Mouse (Mus musculus) liver, embryonic 15.5 days (tissue): ENCODE results near the gene Cbarp. TPM values are rescaled to one million over a fixed set of nuclear protein-coding genes. Genes with fewer than 3 reads are reported as not detected.

ENCODE experiments used
- ATAC-seq: fragments of 200-750 bp; cut with Nextera tagmentation; 2 replicates; pipeline ENCODE4 v1.8.0; 2017; ENCODE audit warnings: moderate number of reproducible peaks, mild to moderate bottlenecking, moderate library complexity; ENCODE audit not compliant: insufficient read depth
- H3K27ac ChIP-seq: fragments of 300-500 bp; sonication (generic); replicated peaks from 2 replicates; pipeline ENCODE4 v1.5.1; 2015; ENCODE audit warnings: mild to moderate bottlenecking, inconsistent platforms
- H3K27me3 ChIP-seq: fragments of 300-500 bp; sonication (generic); 2 replicates; pipeline ENCODE4 v1.6.1; 2015; ENCODE audit warnings: mild to moderate bottlenecking, inconsistent platforms
- H3K36me3 ChIP-seq: fragments of 300-500 bp; sonication (generic); replicated peaks from 2 replicates; pipeline ENCODE4 v1.6.1; 2015; ENCODE audit warnings: moderate library complexity, mild to moderate bottlenecking, inconsistent platforms
- H3K4me1 ChIP-seq: fragments of 300-500 bp; sonication (generic); replicated peaks from 2 replicates; pipeline ENCODE4 v1.6.1; 2015; ENCODE audit warnings: inconsistent platforms
- H3K4me2 ChIP-seq: fragments of 300-500 bp; sonication (generic); 2 replicates; pipeline ENCODE4 v1.6.1; 2015; ENCODE audit warnings: moderate library complexity, mild to moderate bottlenecking, inconsistent platforms
- H3K4me3 ChIP-seq: fragments of 300-500 bp; sonication (generic); replicated peaks from 2 replicates; pipeline ENCODE4 v1.5.1; 2015; ENCODE audit warnings: mild to moderate bottlenecking, inconsistent platforms
- H3K9ac ChIP-seq: fragments of 300-500 bp; sonication (generic); 2 replicates; pipeline ENCODE4 v1.6.1; 2015; ENCODE audit warnings: moderate library complexity, mild to moderate bottlenecking, inconsistent platforms
- H3K9me3 ChIP-seq: fragments of 300-500 bp; sonication (generic); replicated peaks from 2 replicates; pipeline ENCODE4 v1.6.1; 2016; ENCODE audit warnings: inconsistent platforms
- WGBS: fragments of 180-500 bp; shearing (Covaris S2); methylation state at CpG from one replicate; pipeline ENCODE4 v1.1.7; 2015; ENCODE audit warnings: mixed read lengths; ENCODE audit not compliant: insufficient replicate concordance; 5-methylcytosine and 5-hydroxymethylcytosine counted together
- polyA plus RNA-seq: library from polyadenylated mRNA; unstranded; fragments of >200 nt; fragmentation: Nextera tagmentation; extraction: Ambion mirVana; gene quantifications from 2 replicates; pipeline ENCODE4 v1.2.1, GENCODE M21; 2015

The Cbarp gene
- polyA plus RNA-seq, 1 experiment from 2014 or later = 0.51 TPM

DNA sequence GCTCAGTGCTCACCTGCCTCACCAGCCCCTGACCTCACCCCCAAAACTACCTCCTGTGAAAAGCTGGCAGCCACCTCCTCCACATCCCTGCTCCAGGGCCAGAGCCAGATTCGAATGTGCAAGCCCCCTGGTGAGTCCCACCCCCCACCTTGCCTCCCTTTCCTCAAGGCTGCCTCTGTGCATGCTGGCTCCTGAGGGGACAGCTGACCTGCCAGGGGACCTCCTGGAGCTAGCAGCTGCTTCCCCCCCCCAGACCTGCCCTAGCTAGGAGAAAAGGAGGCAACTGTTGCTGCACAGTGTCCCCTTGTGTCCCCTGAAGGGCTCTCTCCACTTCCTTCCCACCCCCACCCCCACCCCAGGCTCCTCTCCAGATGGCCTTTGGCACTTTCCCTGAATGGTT lies 14.6 kb upstream of the Cbarp start:
- ATAC-seq = no peak
- WGBS = 81% methylated on average over 1 of the region's 1 CpGs
- no peak overlapping the region for H3K4me3 ChIP-seq
- H3K9me3 ChIP-seq = no peaks in the 10 kb centered on the region
- peaks cover 97% of the 10 kb centered on the region for H3K4me1 ChIP-seq
- H3K36me3 ChIP-seq = peaks cover 71% of the 10 kb centered on the region
- no peaks in the 10 kb centered on the region for H3K27me3 ChIP-seq
- no peak overlapping the region for H3K9ac ChIP-seq
- no peak overlapping the region; the same call in 1 of the 2 replicates for H3K27ac ChIP-seq
- H3K4me2 ChIP-seq = no peak overlapping the region

DNA sequence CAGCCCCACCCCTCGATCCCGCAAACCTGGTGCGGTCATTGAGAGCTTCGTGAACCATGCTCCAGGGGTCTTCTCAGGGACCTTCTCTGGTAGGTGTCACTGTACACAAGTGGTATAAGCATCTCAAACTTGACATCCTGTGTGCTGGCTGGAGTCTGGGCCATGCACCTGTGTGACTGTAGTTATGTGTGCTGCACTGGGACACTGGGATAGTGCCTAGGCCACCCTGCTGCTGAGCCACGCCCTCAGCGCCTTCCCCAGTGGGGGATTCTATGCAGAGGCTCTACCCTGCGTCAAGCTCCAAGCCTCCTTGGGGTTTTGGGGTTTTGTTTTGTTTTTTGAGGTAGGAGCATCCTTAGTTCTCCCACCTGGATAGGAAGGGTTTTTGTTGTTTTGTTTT lies 13.7 kb upstream of the Cbarp start:
- Histone ChIP-seq H3K4me1 (peaks cover 97% of the 10 kb centered on the region), H3K27ac (no peak overlapping the region; the same call in 1 of the 2 replicates), H3K36me3 (peaks cover 73% of the 10 kb centered on the region), H3K27me3 (no peaks in the 10 kb centered on the region), H3K4me2 (no peak overlapping the region), H3K4me3 (no peak overlapping the region), H3K9ac (no peak overlapping the region), H3K9me3 (no peaks in the 10 kb centered on the region)
- WGBS = 80% methylated on average over 7 of the region's 7 CpGs
- ATAC-seq = no peak

GRCm38 (mm10) chr10:80153713-80154112 lies 13.1 kb upstream of the Cbarp start:
- Histone ChIP-seq H3K4me3 (peak overlapping the region; percentile 14; the same call in 1 of the 2 replicates), H3K27me3 (no peaks in the 10 kb centered on the region), H3K27ac (peak overlapping the region; percentile 96), H3K36me3 (peaks cover 73% of the 10 kb centered on the region), H3K9me3 (no peaks in the 10 kb centered on the region), H3K4me2 (peak overlapping the region; percentile 96), H3K9ac (no peak overlapping the region), H3K4me1 (peaks cover 91% of the 10 kb centered on the region)
- no peak for ATAC-seq
- 80% methylated on average over 19 of the region's 19 CpGs for WGBS

DNA sequence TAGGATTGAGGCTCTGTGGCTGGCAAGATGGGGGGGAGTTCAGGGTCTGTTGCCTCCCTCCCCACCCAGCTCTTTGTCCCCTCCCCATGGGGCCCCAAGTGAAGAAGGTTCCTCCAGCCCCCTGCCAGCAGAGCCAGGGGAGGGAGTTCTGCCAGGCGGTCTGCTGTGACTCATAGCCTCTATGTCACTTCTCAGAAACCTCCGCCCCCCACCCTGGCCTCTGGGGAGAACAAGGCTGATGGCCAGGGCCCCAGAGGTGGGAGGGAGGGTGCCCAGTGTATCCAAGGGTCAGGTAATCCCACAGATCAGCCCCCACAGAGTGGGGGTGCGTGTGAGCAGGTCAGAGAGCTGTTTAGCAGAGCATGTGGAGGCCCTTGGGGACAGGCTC lies 12.2 kb upstream of the Cbarp start:
- ATAC-seq = no peak
- WGBS = 60% methylated on average over 3 of the region's 3 CpGs
- H3K4me2 ChIP-seq = peak overlapping the region; percentile 96
- H3K36me3 ChIP-seq = peaks cover 73% of the 10 kb centered on the region
- no peaks in the 10 kb centered on the region for H3K27me3 ChIP-seq
- no peaks in the 10 kb centered on the region for H3K9me3 ChIP-seq
- peak overlapping the region; percentile 96 for H3K27ac ChIP-seq
- H3K9ac ChIP-seq = peak overlapping the region; percentile 87; the same call in 1 of the 2 replicates
- H3K4me3 ChIP-seq = peak overlapping the region; percentile 70
- peaks cover 88% of the 10 kb centered on the region for H3K4me1 ChIP-seq

GRCm38 (mm10) chr10:80152071-80152872 lies 11.6 kb upstream of the Cbarp start:
- H3K36me3 ChIP-seq = peaks cover 68% of the 10 kb centered on the region
- H3K4me2 ChIP-seq = peak overlapping the region; percentile 96
- WGBS = 38% methylated on average over 15 of the region's 15 CpGs

DNA sequence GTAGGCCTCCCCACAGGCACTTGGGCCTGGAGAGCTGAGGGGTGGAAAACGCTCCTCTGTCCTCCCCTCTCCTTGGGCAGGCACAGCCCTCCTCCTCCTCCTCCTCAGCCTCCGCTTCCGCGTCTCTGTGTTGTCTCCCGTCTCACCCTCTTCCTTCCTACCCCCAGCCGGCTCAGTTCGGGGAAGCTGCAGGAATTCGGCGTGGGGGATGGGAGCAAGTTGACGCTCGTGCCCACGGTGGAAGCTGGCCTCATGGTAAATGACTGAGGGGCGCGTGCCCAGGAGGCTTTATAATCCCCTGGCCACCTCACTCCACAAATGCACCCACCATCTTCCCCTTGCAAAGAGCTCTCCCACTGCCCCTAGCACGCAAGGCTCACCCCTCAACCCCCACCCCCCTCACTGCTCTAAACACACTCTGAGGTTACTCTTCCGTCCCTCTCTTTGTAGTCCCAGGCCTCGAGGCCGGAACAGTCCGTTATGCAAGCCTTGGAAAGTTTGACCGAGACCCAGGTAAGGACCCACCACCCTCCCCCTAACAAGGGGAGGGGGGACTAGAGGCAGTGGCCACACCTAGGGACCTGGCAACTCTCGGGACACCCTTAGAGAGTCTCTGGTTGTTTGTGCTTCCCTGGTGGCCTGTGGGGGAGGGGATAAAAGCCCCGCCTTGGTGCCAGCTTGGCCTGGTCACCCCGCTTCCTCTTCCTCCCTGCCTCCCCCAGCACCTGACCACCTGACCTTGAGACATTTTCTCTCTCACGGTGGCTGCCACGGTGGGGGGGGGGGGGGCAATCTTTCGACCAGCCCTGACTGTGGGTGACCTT lies 10.8 kb upstream of the Cbarp start:
- Histone ChIP-seq H3K9ac (peak overlapping the region; percentile 87), H3K27ac (peak overlapping the region; percentile 96), H3K4me2 (peak overlapping the region; percentile 96), H3K9me3 (no peaks in the 10 kb centered on the region), H3K27me3 (no peaks in the 10 kb centered on the region), H3K4me1 (peaks cover 89% of the 10 kb centered on the region), H3K36me3 (peaks cover 63% of the 10 kb centered on the region), H3K4me3 (peak overlapping the region; percentile 70)
- ATAC-seq = no peak
- 5% methylated on average over 26 of the region's 26 CpGs for WGBS

More at GRCm38 (mm10) chr10:80152071-80152872, 11.6 kb upstream of the Cbarp start:
- Histone ChIP-seq H3K27me3 (no peaks in the 10 kb centered on the region), H3K27ac (peak overlapping the region; percentile 96), H3K9ac (peak overlapping the region; percentile 87), H3K9me3 (no peaks in the 10 kb centered on the region), H3K4me1 (peaks cover 89% of the 10 kb centered on the region), H3K4me3 (peak overlapping the region; percentile 70)
- no peak for ATAC-seq

DNA sequence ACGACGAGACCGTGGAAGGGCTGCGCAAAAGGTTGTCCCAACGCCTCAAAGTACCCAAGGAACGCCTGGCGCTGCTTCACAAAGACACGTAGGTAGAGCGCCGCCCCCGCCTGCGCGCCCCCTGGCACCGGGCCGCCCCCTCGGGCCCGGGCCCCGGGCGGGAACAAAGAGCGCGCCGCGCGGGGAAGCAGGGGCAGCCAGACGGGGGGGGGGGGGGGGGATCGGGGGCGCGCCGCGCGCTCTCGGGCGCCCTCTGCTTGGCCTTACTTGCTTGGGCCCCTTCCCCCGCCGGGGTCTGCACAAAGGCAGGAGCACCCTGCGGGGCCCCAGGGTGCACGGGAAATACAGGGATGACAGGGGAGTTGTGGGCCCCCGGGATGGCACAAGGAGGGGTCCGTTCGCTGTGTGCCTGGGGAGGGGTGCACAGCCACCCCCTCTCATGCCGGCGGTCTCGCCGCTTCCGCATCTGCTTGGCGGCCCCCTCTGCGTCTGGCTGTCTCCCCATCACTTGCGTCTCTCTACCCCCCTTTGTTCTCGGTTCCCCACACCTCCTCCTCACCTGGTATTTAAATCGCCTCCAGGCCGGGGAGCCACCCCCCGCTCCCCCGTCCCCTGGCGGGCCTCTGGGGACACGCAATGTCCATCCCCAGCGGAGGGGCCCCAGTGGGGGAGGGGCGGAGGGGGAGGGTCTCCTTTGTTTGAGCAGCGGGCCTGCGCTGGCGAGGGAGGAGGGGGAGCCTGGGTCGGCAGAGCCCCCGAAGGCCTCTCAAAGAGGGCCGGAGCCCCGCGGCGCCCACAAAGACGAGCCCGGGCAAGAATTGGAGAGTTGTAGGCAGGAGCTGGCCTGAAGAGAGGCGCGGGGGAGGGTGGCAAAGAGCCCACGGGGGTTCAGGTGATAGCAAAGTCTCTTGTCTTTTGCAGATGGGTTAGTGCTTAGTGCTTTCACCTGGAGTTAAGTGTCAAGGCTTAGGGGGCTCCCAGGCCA lies 9.9 kb upstream of the Cbarp start:
- WGBS = under 1% methylated on average over 71 of the region's 71 CpGs
- Histone ChIP-seq H3K4me3 (peak overlapping the region; percentile 70), H3K4me1 (peaks cover 89% of the 10 kb centered on the region), H3K27ac (peak overlapping the region; percentile 96), H3K9me3 (no peaks in the 10 kb centered on the region), H3K9ac (peak overlapping the region; percentile 87), H3K4me2 (peak overlapping the region; percentile 96), H3K36me3 (peaks cover 63% of the 10 kb centered on the region), H3K27me3 (no peaks in the 10 kb centered on the region)
- ATAC-seq = no peak

DNA sequence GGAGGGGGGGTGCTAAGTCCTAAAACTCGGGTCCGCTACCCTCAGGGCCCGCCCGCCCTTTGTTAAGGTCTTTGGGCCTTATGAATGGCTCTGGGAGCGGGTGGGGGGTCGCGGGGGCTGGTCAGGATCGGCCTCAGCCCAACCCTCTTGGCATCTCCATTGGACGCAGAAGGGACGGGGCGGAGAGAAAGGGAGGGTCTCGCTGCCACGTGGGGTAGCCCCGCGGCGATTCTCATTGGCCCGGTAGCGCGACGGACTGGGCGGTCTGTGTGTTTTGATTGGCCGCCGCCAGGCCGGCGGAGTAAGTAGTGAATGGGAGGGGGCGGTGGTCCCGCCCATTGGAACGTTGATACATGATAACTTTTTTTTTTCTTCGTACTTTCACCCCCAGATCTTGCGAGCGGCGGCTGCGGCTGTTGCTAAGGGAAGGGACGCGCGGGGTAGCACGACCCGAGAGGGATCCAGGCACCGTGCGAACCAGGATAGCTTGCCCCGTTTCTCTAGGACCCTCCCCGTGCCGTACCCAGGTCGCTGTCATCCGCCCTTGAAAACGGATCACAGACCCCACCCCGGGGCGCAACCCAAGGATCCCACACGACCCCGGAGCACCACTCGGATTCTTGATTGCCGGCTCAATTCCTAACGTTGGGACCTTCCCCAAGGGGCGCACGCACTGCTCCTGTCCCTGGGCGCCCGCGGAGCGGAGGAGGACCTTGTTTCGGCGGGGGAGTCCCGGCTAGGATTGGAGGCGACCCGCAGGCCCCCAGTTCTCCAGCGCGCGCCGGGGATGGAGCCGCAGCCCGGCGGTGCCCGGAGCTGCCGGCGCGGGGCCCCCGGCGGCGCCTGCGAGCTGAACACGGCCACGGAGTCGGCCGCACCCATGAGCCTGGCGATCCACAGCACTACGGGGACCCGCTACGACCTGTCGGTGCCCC lies 8.9 kb upstream of the Cbarp start:
- peak overlapping the region; percentile 96 for H3K4me2 ChIP-seq
- H3K9me3 ChIP-seq = no peaks in the 10 kb centered on the region
- H3K9ac ChIP-seq = peak overlapping the region; percentile 87
- peak; percentile 73 for ATAC-seq
- peak overlapping the region; percentile 70 for H3K4me3 ChIP-seq
- under 1% methylated on average over 88 of the region's 88 CpGs for WGBS
- peak overlapping the region; percentile 96 for H3K27ac ChIP-seq
- H3K27me3 ChIP-seq = no peaks in the 10 kb centered on the region
- peaks cover 88% of the 10 kb centered on the region for H3K4me1 ChIP-seq
- peaks cover 63% of the 10 kb centered on the region for H3K36me3 ChIP-seq

GRCm38 (mm10) chr10:80148610-80149290 lies 8.1 kb upstream of the Cbarp start:
- ATAC-seq = peak; percentile 62
- peak overlapping the region; percentile 87 for H3K9ac ChIP-seq
- H3K4me2 ChIP-seq = peak overlapping the region; percentile 96
- WGBS = under 1% methylated on average over 57 of the region's 57 CpGs
- H3K27me3 ChIP-seq = no peaks in the 10 kb centered on the region
- no peaks in the 10 kb centered on the region for H3K9me3 ChIP-seq
- H3K4me3 ChIP-seq = peak overlapping the region; percentile 70
- peak overlapping the region; percentile 96 for H3K27ac ChIP-seq
- peaks cover 63% of the 10 kb centered on the region for H3K36me3 ChIP-seq
- peaks cover 88% of the 10 kb centered on the region for H3K4me1 ChIP-seq
